Mouse (Mus musculus) c-Kit-positive CD71-positive TER-119-negative erythroid progenitor cells, embryonic 14.5 days (primary cell): ENCODE data around the gene Gap43.
"Not testable (repeated sequence)": the region's sequence is repeated elsewhere in the genome, so short reads cannot be mapped to it uniquely, and the experiment has no call there.

Experiments
- DNase-seq: peaks from one replicate; pipeline ENCODE4 v3.0.0-alpha.2; 2013; ENCODE audit warnings: low read depth

The Gap43 gene

DNA sequence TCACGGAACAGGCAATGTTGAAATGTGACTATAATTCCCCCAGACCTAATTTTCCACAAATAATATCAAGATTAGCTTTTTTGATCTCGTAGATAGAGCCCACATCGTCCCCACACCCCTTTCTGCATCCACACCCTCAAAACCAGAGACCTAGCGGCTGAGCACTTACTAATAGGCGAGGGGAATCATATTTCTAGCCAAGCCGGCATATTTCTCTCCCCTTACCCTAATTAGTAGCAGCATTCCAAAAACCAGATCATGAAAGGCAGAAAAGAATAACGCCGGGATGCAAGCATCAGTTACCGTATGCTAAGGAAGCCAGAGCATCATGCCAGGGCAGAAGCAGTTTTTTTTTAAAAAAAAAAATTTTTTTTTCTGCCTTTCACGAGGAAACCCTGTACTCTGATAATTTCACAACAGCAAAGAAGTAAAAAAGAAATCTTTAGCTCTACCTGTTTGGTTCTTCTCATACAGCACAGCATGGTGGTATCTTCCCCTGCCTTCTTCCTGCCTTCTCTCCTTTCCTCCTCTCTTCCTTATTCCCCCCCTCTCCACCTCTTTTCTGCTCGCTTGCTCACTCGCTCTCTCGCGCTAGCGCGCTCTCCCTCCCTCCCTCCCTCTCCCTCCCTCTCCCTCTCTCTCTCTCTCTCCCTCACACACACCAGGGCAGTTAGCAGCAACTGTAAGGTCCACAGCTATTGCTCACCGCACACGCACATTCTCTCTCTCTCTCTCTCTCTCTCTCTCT is at the start of gene Gap43:
TSS of gene Gap43 (minus strand) at position 631 of the 748 bp plus-strand sequence.
- DNase-seq = no peak

DNA sequence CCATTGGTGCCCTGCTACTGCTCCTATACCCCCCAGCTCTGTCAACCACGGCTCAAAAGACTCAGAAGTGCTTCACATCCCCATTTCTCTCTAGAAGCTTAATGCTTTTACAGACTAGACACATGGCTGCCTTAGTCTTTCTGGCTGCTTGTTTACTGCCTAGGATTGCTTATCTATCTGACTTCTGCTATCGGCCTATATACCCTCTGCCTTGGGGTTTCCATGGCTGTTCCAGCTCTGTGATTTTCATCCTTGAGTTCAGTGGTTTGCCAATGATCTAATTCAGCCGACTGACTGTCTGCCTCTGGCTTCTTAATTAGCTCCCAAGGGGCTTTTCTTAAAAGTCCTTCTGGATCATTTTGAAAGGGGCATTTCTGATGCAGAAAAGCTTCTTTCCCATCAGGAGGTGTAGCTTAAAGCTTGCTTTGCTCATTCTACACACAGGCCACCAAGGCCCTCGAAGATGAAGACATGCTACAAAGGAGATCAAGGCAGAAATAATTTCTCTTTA is 40.9 kb upstream of the Gap43 start:
- no peak for DNase-seq

DNA sequence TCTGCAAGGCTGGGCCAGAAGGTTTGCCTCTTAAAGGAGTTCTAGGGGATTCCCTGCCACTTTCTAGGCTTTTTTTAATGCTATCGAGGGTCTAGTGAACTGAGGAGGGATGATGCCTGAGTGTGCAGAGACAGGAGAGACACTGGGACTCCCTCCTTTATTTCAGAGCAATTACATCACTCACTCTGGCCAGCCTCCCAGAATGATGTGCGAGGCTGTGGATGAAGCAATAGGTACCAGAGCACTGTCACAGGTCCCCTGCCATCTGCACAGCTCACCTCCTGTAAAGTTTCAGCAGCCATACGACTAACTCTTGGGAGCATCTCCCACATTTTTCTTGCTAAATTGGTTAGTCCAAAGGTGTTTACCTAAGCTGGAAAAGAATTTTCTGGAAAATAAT is 40.2 kb upstream of the Gap43 start:
- DNase-seq = no peak

DNA sequence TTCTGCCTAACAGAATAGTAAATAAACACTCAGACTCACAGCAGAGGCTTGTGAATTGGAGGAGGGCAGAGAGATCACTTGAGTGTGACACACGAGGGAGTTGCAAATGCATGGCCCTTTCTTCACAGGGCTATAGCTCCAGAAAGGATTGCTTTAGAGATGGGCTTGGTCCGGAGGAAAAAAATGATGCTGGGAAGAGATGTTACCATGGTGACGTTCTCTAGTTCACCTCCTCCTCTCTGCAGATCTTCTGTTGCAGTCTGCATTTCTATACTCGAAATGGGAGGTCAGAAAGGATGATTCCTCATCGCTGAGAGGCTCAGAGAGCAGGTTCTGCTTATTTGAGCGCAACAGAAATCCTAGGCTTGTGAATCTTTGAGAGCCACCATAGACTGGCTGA is 29.7 kb upstream of the Gap43 start:
- no peak for DNase-seq

DNA sequence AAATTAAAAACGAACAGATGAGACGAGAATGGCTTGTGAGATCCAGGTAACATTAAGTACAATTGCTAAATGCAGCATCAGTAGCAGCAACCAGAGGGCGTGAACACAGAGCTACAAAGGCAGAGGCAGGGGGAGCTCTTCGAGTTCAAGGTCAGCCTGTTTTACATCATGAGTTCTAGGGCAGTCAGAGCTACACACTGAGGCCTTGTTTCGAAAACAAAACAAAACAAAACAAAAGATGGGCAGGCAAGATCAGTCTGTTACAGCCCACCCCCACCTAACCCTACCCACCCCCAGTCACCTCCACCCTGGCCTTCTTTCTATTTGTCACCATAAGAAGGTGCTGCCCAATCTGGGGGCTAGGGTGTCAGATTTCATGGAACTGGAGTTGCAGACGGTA is 28.9 kb upstream of the Gap43 start:
- DNase-seq = no peak

DNA sequence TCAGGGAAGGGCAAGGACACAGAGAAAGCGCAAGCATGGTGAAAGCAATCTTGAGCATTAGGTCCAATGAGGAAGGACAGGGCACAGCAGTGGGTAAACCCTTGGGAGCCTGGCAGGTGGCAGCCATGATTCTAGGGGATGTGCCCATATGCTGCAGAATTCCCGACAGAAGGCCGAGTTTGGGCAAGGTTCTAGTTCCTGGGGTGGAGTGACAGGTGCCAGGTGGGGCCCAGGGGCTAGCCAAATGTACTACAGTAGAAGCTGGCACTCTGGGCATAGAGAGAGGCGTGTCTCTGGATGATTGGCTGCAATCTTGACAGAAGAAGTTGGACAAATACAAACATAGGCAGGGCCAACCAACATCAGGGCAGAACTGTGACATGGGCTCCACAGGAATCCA is 19.6 kb upstream of the Gap43 start:
- DNase-seq = no peak

DNA sequence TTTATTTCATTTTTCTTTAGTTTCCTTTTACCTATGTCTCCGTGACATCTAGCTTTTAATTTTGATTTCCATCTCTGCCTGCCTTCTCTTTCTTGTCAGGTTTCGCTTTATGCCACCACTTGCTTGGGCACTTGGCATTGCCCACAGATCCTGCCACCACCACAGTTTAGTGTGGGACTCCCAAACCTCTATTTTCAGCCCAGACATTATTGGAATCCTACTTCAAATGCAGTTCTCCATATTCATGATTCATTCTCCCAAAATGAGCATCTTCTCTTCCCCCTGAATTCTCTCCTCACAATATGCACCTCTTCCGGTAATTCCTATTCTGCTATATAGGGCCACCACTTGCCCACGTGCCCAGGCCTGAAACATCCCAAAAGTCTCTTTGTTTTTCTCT is 17.6 kb upstream of the Gap43 start:
- DNase-seq = no peak

DNA sequence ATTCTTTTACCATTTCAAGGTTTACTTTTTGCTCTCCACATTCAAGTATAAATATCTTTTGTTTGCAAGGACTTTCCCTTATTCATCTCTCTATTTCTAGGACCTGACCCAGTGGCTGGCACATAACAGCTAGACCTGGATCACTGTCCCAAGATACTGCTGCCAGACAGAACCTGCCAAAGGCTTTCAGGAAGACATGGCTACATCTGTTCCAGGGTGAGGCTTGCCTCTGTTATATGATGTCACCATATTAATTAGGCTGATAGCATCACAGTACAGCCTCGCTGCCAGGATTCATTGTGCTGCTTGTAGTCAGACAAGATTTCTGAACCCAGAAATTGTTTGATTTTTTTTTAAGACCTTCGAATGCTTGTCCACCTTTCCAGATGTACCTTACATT is 9.6 kb upstream of the Gap43 start:
- no peak for DNase-seq

DNA sequence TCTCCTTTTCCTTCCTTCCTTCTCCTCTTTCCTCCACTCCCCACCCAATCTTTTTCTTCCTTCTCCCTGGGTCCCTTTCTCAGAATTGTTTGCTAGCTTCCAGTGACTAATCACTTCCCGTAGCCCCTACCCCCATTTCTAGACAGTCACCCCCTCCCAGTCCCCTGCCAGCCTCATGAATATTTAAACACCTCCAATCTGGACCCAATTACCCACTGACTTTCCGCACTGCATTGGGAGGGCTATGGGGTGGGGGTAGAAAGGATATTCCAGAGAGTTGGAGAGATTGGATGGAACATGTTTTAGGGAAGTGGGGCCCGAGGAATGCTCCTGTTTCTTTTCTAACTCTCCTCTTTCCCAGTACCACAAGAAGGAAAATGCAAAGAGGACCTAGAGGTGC is 414 bp upstream of the Gap43 start:
- not testable (repeated sequence) for DNase-seq

DNA sequence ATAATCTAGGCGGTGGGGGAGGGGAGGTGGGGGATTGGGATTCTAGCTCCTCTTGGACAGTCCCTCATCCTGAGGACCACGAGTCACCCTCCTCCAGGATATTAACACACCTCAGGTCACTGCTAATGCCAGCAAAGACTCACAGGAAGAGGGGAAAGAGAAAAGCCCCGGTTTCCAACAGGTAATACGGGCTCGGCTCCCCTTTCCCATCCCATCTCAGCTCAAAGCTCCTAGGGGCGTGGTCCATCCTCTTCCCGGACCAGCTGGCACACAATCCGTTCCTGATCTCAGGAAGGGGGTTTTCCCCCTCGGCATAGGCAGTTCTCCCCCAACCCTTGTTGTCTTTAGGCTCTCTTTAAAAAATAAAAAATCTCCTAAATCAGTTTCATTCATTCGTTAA is 939 bp downstream of the Gap43 start:
- no peak for DNase-seq

DNA sequence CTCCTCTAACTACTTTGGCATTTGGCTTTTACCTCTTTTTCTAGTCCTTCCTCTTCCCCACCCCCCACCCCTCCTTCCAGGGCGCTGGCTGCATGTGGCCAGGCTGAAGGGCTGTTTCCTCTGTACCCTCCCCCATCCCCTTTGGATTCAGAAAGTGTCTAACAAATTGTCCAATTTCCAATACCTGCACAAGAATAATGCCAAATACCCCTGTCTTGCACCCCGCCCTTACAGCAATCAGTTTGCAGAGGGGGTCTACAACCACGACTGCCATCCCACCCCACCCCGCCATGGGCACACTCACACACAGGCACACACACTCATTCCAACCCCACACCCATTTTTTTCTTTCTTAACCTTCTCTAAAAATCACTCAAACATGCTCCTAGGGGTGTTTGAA is 1.5 kb downstream of the Gap43 start:
- no peak for DNase-seq

DNA sequence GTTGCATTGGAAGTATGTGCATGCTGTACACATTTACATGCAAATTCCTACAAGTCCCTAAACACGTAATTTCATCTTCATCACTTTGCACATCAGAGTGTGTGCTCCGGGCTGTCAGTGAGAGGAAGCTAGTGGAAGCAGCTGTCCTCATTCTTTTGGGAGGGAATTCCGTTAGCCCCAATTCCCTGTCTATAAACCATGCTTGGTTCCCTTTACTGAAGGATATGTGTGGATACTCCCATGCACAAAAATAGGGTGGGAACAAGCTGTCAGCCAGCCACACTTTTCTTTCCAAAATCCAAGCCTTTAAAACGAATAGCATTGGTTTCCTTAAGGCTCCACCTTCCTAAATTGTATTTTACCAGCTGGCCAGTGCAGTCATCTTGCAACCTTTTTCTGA is 2.1 kb downstream of the Gap43 start:
- no peak for DNase-seq

DNA sequence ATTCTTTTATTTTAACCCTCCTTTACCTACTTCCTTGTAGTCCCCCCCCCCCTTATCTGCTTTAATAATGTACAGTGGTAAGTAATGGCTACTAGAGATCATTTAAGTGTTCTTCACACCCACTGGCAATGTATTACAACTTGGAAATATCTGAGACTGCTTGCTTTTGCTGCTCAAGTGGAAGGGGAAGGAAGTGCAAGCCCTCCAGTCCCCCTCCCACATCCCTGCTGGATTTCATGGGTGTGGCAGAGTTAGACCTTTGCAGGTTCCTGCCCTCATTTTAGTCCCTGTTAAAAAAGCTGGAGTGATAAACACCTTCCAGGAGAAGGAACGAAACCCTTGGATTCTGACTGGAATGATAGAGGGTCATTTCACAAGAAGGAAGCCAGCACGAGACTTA is 2.8 kb downstream of the Gap43 start:
- no peak for DNase-seq

DNA sequence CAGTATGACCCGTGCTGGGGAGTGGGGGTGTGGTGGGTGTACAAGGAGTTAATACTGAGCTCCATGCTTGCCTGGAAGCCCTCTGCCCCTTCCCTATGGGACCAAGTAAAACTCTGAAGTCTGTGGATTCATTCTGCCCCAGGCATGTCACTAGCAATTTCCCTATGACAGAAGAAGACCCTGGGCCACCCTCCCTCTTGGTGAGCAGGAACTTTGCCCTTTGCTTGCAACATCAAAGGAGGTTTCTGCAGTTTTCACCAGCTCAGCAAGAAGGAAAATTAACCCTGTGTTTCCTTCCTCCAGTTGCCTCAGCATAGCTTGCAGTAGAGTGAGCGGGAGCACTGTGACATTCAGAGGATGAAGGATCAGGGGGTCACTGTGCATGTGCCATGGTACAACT is 3.8 kb downstream of the Gap43 start:
- DNase-seq = no peak

DNA sequence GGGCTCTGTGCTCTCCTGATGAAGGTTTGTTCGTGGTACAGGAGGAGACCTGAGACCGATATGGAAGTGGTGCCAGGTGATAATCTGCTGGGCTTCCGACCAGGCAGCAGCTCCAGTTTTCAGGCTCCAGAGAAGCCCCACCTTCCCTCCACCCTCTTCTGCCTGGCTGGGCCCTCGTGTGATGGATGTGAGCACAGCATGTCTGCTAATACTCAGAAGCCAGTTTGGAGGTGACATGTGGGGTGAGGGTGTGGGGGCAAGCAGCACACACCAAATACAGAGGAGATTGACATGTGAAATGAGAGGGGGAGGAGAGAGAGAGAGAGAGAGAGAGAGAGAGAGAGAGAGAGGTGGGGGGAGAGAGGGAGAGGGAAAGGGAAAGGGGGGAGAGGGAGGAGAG is 8.1 kb downstream of the Gap43 start:
- no peak for DNase-seq

DNA sequence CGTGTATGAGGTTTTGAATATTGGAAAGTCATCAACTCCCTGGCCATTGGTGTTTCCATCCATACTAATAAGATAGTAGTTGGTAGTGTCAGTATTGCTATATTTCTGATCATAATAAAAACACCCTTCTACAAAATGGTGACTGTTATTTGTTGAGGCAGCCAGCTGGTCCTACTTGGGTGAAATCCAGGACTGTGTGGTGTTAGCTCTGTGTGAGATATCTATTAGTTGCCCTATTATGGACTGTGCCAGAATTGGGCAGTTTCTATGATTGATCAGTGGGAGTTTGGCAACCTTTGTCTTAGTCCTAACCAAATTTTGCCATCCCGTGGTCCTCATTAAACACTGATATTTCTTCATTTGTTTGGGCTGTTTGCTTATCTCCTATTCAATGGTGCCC is 14.3 kb downstream of the Gap43 start:
- DNase-seq = no peak

DNA sequence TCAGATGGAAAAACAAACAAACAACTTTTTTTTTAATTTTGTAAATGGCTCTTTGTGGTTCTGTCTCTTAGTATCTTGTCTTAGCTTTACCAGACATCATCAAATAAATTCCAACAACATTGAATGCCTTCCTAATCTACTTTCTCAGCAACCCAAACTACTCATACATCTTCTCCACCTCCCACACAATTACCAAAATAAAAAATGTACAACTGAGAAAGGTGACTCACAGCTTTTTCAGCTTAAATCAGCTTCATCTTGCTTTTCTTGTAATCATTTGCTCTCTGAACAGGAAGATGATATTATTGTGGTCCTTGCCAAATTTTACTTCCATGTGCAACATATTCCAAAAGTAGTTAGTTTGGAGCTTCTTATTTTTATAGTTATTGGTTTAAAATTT is 14.9 kb downstream of the Gap43 start:
- no peak for DNase-seq

DNA sequence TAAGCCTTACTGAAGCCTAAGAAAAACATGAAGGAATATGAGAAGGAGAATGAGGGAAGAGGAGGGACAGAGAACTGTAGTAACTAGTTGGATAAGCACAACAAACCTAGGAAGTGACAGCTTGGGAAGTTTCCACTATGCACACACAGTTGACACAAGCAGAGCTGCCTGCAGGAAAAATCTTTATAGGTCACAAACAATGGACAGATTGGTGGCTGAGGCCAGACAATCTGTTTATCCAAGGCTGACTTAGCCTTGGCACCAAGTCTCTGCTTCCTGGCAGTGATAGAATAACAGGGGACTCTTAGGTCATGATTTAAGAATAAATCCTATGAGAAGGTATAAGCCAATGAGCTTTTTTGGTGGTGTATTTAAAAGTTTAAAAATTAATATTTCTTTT is 20.6 kb downstream of the Gap43 start:
- no peak for DNase-seq

DNA sequence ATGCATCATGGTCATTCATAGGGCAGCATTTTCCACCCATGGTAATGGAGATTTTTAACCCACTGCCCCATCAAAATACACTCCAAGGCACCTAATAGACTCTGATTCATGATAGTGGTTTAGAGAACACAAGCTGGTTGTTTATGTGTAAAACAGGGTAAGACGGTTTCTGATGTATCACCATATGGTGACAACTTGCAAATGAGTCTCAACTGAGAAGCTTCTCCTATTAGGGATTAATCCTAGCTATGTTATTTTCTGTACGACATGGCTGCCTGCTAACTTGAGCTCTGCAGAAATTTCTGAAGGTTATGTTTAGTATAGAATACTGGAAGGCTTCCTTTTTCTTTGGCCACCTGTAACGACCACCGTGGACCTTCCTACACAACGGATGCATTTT is 21.1 kb downstream of the Gap43 start:
- DNase-seq = no peak

DNA sequence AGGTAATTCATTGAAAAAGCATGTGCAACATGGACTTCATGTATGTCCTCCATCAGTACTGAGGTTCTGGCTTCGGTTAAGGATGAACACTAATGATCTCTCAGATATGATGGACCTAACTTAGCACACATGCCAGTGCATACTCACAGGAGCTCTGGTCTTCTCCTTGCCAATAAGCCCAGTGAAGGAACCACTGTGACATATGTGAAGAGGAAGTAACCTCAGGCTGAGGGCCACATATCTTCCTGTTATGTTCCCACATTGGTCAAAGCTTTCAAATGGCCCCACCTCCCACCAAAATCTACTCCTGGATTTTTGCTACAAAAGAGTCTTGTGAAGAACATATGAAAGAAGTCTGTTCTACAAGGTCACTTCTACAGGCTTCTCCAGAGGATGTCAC is 28.3 kb downstream of the Gap43 start:
- DNase-seq = no peak

DNA sequence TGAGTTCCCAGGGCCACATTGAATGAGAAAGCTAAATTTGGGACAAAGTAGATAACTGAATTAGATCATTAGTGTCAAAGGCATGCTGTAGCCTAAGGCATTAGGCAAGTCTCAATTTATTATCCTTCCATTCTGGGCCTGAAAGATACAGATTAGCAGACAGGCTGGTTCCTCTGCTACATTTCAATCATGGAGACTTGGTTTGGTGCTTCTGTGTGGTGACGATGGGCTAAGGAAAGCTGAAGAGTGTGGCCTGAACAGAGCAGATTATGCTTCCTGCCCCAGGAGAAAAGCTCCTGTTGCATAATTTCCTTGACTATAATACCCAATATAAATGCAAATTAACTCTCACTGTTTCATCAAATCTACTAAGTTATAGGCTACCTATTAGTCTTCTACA is 31.7 kb downstream of the Gap43 start:
- no peak for DNase-seq

DNA sequence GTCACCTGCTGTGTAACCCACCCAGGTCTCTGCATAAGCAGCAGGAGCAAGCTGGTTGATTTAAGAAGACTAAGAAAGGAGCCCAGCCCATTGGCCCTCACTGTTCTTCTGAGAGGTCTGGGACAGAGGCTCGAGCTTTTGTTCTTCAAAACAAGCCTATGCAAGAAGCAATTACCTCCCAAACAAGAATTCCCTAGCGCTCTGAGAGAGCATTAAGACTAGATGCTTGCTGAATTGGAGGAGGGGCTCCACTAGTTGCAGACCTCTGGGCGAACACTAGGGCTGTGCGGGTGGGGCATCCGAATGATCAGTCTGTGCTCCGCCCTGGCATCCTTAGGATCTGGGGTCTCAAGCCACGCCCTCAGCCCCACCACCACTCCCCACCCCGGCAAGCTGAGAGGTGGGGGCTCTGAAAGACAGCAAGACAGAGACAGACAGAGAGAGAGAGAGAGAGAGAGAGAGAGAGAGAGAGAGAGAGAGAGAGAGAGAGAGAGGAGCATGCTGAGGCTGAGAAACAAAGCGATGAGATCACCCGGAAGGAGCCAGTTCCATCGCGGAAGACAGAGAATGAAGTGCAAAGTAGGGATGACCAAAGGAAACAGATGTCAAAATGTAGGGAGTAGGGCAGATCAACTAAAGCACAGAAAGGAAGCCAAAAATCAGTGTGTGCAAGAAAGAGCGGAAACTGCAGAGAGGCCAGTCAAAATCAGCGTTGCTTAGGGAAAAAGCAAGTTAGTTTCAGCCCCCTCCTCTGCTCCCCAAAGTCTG is 34.3 kb downstream of the Gap43 start:
- no peak for DNase-seq

DNA sequence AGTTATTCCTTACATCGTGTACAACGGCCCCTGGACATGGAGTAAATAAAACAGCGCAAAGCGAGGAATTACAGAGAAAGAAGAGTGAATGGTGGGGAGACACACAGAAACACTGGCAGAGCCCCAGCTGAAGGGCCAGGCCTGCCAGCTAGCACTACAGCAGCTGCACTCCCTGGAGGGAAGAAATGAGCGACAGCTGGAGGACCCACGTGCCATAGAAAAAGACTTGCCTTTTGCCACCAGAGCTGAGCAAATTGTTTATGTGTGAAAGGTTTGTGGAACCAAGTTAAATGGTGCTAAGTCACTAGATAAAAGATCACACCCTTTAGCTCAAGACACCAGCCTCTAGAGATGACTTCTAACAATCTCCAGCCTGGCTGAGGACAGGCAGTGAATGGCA is 37.0 kb downstream of the Gap43 start:
- DNase-seq = no peak

DNA sequence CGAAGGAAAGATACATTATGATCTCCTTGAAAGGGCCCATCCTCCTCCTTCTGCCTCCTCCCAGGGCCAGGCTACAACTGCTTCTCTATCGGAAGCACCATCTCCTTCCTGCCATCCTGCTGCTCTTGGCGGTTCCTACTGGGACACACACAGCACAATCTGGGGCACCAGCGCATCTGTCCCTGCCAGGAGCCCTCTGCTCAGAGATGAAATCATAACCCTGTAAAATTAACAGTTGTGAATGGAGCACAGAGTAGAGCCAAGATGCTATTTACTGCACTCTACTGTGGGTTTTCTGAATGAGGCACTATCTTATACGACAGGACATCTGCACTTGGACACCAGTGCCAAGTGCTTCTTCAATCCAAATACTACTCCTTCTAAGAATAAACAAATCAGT is 46.0 kb downstream of the Gap43 start:
- DNase-seq = no peak
